Mouse (Mus musculus): ENCODE measurements around the gene Esf1.
"Not testable (repeated sequence)": the region's sequence is repeated elsewhere in the genome, so short reads cannot be mapped to it uniquely, and the experiment has no call there.

Gene Esf1

DNA sequence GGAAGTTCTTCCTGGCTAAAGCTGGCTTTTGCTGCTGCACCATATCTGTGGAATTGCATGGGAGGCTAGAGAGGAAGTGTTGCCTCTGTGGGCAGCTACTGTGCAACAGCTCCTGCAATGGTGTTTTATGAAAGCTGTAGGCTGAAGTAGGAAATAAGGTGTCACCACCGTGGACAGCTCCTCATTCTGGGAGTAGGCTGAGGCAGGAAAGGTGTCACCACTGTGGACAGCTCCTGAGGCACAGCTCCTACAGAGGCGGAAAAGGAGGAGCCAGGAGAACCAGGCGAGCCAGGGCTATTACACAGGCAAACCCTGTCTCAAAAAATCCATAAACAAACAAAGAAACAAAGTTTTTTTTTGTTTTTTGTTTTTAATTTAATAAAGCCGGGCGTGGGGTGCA, 74.3 kb downstream of the Esf1 start:
- no peak for DNase-seq (ENCODE audit: low read depth)

DNA sequence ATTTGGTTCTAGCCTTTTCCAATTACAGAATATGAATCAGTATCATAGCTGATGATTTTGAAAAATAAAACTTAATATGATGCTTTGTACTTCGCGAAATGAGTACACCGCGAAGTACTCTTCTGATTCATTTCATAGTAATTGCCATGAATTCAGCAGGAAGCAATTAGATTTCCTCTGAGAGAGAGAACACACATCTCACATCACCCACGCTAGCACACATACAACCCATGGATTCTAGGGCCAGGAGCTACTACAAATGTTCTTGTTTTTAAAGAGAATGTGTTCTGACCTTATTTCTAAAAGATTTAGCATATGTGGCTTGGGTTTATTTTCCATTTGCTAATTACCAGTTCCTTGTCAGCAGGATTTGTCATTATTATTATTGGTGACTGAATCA, 76.9 kb downstream of the Esf1 start:
- no peak for DNase-seq (ENCODE audit: low read depth)

DNA sequence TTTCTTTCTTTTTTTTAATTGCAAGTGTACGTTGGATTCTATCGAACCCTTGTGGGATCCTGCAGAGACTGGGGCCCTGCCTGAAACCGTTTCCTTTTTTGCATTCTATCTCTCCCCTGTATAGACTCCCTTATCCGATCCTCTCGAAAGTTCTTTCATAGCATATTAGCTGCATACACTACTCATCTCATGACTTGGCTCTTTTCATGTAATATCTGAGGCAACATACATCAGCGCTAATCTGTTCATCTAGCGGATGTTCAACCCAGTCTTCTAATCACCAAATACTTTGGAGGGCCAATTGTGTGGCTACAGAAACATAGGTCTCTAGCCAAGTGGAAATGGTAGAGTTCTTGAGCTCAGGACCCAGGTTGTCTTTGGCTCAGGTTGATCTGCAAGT, 86.1 kb downstream of the Esf1 start:
- DNase-seq (ENCODE audit: low read depth) = no peak

DNA sequence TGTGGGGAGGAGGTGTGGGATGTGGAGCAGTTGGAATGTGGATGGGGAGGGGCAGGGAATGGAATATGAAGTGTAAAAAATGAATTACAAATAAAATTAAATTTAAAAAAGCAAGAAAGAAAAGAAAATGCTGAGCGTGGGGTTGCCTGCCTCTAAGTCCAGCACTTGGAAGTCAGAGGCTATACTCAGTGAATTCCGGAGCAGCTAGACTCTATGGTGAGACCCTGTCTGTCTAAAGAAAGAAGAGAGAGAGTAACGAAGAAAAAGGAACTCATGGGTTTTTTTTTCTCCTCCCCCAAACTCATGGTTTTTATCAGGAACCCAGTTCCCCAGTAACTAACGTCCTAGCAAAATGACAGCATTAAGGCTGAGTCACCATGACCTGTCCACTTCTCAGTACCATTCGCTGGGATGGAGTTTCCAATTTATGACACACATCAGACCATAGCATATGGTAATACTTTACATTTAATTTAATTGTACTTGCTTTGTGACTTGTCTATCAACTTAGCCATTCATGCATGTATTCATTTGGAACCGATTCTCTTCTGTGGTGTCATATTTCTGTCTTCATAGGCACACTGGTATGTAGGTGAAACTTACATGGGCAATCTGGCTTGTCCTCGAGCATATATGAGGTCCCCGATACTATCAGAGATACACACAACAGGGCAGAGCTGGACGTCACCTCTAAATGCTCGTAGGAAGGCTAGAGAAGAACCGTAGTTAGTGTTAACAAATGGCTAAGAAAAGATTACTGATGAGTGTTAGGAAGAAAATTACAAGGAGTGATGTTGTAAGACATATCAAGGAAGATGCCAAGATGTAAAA, 89.4 kb downstream of the Esf1 start:
- no peak for DNase-seq (ENCODE audit: low read depth)

DNA sequence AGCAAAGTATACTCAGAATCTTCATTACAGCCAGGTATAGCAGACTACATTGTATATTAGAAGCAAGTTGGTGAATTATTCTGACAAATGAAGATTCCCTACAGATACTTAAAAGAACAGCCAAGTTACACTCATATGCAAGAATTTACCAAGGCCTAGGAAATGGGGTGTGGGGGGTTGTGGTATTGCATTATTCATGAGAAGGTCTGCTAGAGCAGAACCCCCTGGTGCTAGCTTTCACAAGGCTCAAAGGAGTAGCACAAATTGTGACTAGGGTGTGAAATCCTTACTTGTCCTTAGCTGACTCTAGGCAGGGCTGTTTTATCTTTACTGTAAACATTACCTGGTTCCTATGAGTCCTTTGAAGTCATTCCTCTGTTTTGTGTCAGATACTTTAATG, 91.1 kb downstream of the Esf1 start:
- DNase-seq (ENCODE audit: low read depth) = not testable (repeated sequence)

DNA sequence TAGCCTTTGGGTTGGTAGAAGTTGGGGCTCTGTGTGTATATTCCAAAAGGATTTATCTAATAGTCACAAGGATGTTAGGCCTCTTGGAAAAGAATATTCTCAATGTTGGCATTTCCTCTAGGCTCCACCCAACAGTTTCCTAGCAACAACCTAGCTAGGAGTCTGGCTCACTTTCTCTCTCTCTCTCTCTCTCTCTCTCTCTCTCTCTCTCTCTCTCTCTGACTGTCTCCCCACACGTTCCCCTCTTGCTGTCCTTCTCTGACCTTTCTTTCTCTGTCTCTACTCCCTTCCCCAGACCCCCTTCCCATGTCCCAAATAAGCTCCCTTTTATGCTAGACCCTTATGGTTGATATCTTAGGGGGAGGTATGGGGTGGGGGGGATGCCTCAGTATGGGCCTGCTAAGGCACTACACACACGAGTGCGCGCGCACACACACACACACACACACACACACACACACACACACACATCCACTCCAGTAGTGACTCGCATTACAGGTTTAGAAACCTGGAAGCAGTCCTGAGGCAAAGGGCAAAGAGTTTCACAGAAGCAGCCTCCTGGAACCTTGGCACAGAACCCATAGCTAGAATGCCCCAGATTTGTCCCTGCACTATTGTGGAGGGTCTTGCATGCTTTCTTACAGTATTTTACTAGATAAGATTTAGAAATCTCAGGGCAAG, 91.6 kb downstream of the Esf1 start:
- no peak for DNase-seq (ENCODE audit: low read depth)

DNA sequence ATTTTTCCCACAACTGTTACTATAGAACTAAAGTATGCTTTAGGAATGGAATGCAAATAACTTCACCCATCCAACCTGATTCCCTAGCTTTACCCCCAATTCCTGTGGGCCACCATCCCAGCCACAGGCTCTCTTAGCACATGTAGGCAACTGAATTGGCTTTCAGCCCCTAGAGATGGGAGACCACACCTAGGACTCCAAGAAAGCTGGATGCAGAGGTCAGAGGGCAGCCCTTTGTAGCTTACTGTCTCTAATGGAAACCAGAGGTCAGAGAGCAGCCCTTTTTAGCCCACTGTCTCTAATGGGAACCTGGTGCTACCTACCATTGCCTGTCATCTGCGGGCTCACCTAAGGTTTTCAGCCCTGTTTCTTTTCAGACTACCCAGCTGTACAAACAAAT, 92.9 kb downstream of the Esf1 start:
- no peak for DNase-seq (ENCODE audit: low read depth)

DNA sequence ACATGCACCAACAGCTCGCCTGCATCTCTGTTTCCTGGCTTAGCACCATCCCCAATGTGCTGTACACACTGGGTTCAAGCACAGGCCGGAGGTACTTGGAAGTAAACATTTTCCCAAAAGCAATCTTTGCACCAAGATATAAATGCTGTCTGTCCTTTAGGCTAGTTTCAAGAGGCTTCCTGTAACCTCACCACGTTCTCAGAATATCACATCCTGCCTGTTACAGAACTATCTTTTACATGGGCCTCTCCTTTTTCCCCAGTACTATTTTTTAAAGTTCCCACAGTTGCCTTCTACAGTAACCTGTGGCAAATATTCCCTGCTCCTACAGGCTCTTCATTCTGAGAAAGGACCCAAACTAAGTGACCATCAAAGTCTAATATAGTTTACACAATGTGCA, 95.2 kb downstream of the Esf1 start:
- no peak for DNase-seq (ENCODE audit: low read depth)
